Mouse (Mus musculus) layer of hippocampus, adult 18-20 months (tissue): ENCODE results near the gene Tmem59. TPM values are rescaled to one million over a fixed set of nuclear protein-coding genes. Genes with fewer than 3 reads are reported as not detected.

Experiments
- DNase-seq, 2 experiments: peaks; one replicate each; pipeline ENCODE4 v3.0.0; 2022; ENCODE audit warnings: low spot score in 2 of 2
- total RNA-seq, 2 experiments: library from RNA; stranded (reverse); gene quantifications; 2 replicates each; pipeline ENCODE4 v1.2.3; 2021

Tmem59 gene
- total RNA-seq, 2 experiments from 2014 or later: 224 to 234 TPM

- DNase-seq: no peak
These were observed 48.1 kb downstream of the Tmem59 start for GRCm38 (mm10) chr4:107226313-107226712.

- no peak for DNase-seq
These were observed 54.0 kb downstream of the Tmem59 start for GRCm38 (mm10) chr4:107232219-107232618.

- DNase-seq: no peak
These were observed 60.1 kb downstream of the Tmem59 start for GRCm38 (mm10) chr4:107238253-107238652.

GRCm38 (mm10) chr4:107240196-107240595, 62.0 kb downstream of the Tmem59 start:
- DNase-seq: no peak

GRCm38 (mm10) chr4:107243365-107244333, 65.5 kb downstream of the Tmem59 start:
- DNase-seq: no peak

GRCm38 (mm10) chr4:107245368-107245767, 67.2 kb downstream of the Tmem59 start:
- DNase-seq: no peak

GRCm38 (mm10) chr4:107246040-107246439, 67.8 kb downstream of the Tmem59 start:
- no peak for DNase-seq

GRCm38 (mm10) chr4:107247110-107247509, 68.9 kb downstream of the Tmem59 start:
- no peak for DNase-seq

- DNase-seq: no peak
These were observed 69.9 kb downstream of the Tmem59 start for GRCm38 (mm10) chr4:107248061-107248460.

- no peak for DNase-seq
These were observed 71.3 kb downstream of the Tmem59 start for GRCm38 (mm10) chr4:107249471-107249870.

GRCm38 (mm10) chr4:107250494-107250893, 72.3 kb downstream of the Tmem59 start:
- peak in 1 of 2 experiments; percentile 81 for DNase-seq

Other genes starting within 250 kb of the Tmem59 start
- gene Mrpl37, start 111.5 kb upstream of the Tmem59 start, total RNA-seq: 10 to 100 TPM; 56.7 to 58.7 TPM
- gene Cyb5rl, start 111.4 kb upstream of the Tmem59 start, total RNA-seq: 1 to 10 TPM; 7.8 TPM
- not detected for gene Cdcp2, start 81.5 kb upstream of the Tmem59 start, total RNA-seq
- gene Tceanc2, start 717 bp downstream of the Tmem59 start, total RNA-seq: 10 to 100 TPM; 17.2 to 17.3 TPM
- gene Ldlrad1, start 30.8 kb downstream of the Tmem59 start, total RNA-seq: not detected
- 10 to 100 TPM; 35.7 to 37.7 TPM for gene Lrrc42, start 75.1 kb downstream of the Tmem59 start, total RNA-seq
- gene Hspb11, start 75.2 kb downstream of the Tmem59 start, total RNA-seq: 10 to 100 TPM; 21.8 to 23.0 TPM
- not detected for gene Dio1, start 128.8 kb downstream of the Tmem59 start, total RNA-seq
- gene Yipf1, start 136.0 kb downstream of the Tmem59 start, total RNA-seq: 10 to 100 TPM; 54.9 to 58.4 TPM
- 10 to 100 TPM; 10.8 to 12.6 TPM for gene Ndc1, start 189.4 kb downstream of the Tmem59 start, total RNA-seq